Mouse (Mus musculus) heart, adult 2 months (tissue): Measurements from ENCODE around the gene Spink2. TPM values are rescaled to one million over a fixed set of nuclear protein-coding genes. Genes with fewer than 3 reads are reported as not detected.
A peak's percentile ranks its signal among the peaks of the same experiment; 100 is the strongest.

Experiments used
- DNase-seq, 2 experiments: peaks; one replicate each; pipeline ENCODE4 v3.0.0; 2021
- H3K27ac ChIP-seq: fragments of 200-600 bp; 2 replicates; pipeline ENCODE4 v1.8.1; 2022
- H3K27me3 ChIP-seq: fragments of 200-500 bp; 2 replicates; pipeline ENCODE4 v1.6.1; 2012; ENCODE audit warnings: mild to moderate bottlenecking, low read length, inconsistent platforms, mixed read lengths; ENCODE audit not compliant: control insufficient read depth, insufficient read depth
- H3K36me3 ChIP-seq: fragments of 200-500 bp; 2 replicates; pipeline ENCODE4 v1.6.1; 2012; ENCODE audit warnings: low read length, inconsistent platforms; ENCODE audit not compliant: control insufficient read depth, insufficient read depth
- H3K4me1 ChIP-seq: fragments of 200-500 bp; 2 replicates; pipeline ENCODE4 v1.6.1; 2011; ENCODE audit warnings: low read length; ENCODE audit not compliant: control insufficient read depth, insufficient read depth
- H3K4me3 ChIP-seq: fragments of 200-600 bp; 2 replicates; pipeline ENCODE4 v1.8.1; 2022
- H3K79me2 ChIP-seq: fragments of 200-500 bp; replicated peaks from 2 replicates; pipeline ENCODE4 v1.6.1; 2012; ENCODE audit warnings: mild to moderate bottlenecking, inconsistent platforms, low read length, moderate library complexity, mixed read lengths; ENCODE audit not compliant: control insufficient read depth, insufficient read depth
- H3K9ac ChIP-seq: fragments of 200-500 bp; 2 replicates; pipeline ENCODE4 v1.6.1; 2012; ENCODE audit warnings: low read depth, mild to moderate bottlenecking, control low read depth, inconsistent platforms, low read length, mixed read lengths
- CTCF ChIP-seq: fragments of 200-600 bp; IDR thresholded peaks from 2 replicates; pipeline ENCODE4 v1.8.1; 2022; ENCODE audit warnings: antibody characterized with exemption, mild to moderate bottlenecking, moderate library complexity
- EP300 ChIP-seq: fragments of 200-500 bp; IDR thresholded peaks from 2 replicates; pipeline ENCODE4 v1.6.1; 2011; ENCODE audit warnings: low read depth, low read length, control low read depth; ENCODE audit not compliant: insufficient read depth
- POLR2A ChIP-seq: fragments of 200-500 bp; IDR thresholded peaks from 2 replicates; pipeline ENCODE4 v1.6.1; 2011; ENCODE audit warnings: mild to moderate bottlenecking, low read depth, low read length, control low read depth; ENCODE audit not compliant: insufficient read depth
- WGBS: fragments of 180-500 bp; shearing (Covaris S2); methylation state at CpG from one replicate; pipeline ENCODE4 v1.1.7; 2018; 5-methylcytosine and 5-hydroxymethylcytosine counted together
- intact Hi-C: fragments of 180-260 bp; cut with DNase I; formaldehyde crosslinking; loops from one replicate; pipeline ENCODE4 v1.15.1; 2025
- polyA plus RNA-seq: library from polyadenylated mRNA; depleted of rRNA; stranded (reverse); fragments of >200 nt; gene quantifications from 2 replicates; pipeline ENCODE4 v1.2.3, GENCODE M21; 2012
- total RNA-seq, 2 experiments: library from RNA; stranded (reverse); gene quantifications; 2 replicates each; pipeline ENCODE4 v1.2.3; 2021

Gene Spink2
- total and polyA plus RNA-seq, 3 experiments: 2.2 TPM; not detected in 2

DNA sequence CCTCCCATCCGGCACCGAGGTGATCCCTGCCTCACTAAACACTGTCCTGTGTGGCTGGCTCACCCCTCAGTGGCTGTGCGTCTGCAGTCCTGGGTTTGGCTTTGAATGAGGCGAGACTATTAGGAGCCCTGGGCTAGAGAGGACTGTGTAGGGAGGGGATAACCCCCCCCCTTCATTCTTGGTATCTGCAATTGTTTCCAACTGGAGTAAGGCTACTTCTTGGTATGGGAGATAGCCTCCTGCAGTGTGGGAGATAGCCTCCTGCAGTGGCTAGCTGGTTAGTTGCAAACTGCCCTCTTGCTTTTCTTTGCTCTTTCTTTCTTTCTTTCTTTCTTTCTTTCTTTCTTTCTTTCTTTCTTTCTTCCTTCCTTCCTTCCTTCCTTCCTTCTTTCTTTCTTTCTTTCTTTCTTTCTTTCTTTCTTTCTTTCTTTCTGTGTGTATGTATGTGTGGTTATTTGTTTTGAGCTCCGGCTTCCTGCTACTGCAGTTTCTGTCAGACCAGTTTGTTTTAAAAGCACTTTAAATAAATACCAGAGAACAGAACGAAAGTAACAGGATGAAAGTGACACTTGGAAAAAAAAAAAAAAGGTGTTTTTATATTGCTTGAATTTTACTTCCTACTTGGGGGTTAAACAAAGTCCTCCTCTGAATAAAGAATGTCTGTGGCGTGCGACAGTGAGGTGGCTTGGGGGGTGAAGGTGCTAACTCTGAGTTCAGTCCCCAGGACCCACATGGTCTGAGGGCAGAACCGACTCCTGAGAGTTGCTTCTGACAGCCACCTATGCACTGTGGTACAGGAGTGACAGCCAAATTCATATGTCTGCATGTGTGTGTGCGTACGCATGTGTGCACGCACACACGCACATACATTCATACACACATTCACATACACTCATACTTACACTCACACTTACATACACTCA lies 45.3 kb downstream of the Spink2 start:
- H3K9ac ChIP-seq: no peak overlapping the region
- 75% methylated on average over 13 of the region's 13 CpGs for WGBS
- H3K36me3 ChIP-seq: no peaks in the 10 kb centered on the region
- no peak for DNase-seq
- H3K27ac ChIP-seq: no peak overlapping the region
- TF ChIP-seq EP300 (no peak), POLR2A (no peak), CTCF (no peak)
- H3K4me3 ChIP-seq: no peak overlapping the region
- no peaks in the 10 kb centered on the region for H3K4me1 ChIP-seq
- H3K79me2 ChIP-seq: no peaks in the 10 kb centered on the region
- intact Hi-C loops: no loop called here
- no peaks in the 10 kb centered on the region for H3K27me3 ChIP-seq

- H3K36me3 ChIP-seq: no peaks in the 10 kb centered on the region
- no peak overlapping the region for H3K4me3 ChIP-seq
- TF ChIP-seq EP300 (no peak), POLR2A (no peak), CTCF (no peak)
- H3K9ac ChIP-seq: no peak overlapping the region
- peaks cover 3% of the 10 kb centered on the region for H3K4me1 ChIP-seq
- H3K27me3 ChIP-seq: no peaks in the 10 kb centered on the region
- intact Hi-C loops: no loop called here
- no peaks in the 10 kb centered on the region for H3K79me2 ChIP-seq
- H3K27ac ChIP-seq: no peak overlapping the region
- no peak for DNase-seq
- WGBS: 90% methylated on average over 7 of the region's 7 CpGs
Observed at GRCm38 (mm10) chr5:77163597-77163996, 47.7 kb downstream of the Spink2 start.

DNA sequence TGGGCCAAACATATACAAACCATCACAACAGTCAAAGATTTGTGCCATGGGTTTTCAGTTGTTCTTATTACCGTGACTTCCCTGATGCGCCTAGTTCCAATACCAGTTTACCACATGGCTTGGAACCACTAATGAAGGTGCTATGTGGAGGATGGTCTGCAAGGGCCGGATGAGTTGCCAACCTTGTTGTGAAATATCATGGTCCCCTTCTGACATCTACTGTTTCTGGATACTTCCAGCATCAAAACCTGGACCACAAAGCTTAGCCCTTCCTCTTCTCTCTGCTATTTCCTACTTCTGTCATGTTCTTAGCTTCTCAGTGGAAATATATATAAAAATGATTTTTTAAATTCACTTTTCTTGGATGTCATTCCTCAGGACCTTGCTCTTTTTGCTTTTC lies 48.7 kb downstream of the Spink2 start:
- Histone ChIP-seq H3K79me2 (no peaks in the 10 kb centered on the region), H3K36me3 (no peaks in the 10 kb centered on the region), H3K27ac (no peak overlapping the region), H3K9ac (no peak overlapping the region), H3K27me3 (no peaks in the 10 kb centered on the region), H3K4me1 (peaks cover 4% of the 10 kb centered on the region), H3K4me3 (no peak overlapping the region)
- no peak for DNase-seq
- TF ChIP-seq EP300 (no peak), CTCF (peak; percentile 16; the same call in 1 of the 2 replicates), POLR2A (no peak)
- 90% methylated on average over 3 of the region's 3 CpGs for WGBS
- intact Hi-C loops: no loop called here

DNA sequence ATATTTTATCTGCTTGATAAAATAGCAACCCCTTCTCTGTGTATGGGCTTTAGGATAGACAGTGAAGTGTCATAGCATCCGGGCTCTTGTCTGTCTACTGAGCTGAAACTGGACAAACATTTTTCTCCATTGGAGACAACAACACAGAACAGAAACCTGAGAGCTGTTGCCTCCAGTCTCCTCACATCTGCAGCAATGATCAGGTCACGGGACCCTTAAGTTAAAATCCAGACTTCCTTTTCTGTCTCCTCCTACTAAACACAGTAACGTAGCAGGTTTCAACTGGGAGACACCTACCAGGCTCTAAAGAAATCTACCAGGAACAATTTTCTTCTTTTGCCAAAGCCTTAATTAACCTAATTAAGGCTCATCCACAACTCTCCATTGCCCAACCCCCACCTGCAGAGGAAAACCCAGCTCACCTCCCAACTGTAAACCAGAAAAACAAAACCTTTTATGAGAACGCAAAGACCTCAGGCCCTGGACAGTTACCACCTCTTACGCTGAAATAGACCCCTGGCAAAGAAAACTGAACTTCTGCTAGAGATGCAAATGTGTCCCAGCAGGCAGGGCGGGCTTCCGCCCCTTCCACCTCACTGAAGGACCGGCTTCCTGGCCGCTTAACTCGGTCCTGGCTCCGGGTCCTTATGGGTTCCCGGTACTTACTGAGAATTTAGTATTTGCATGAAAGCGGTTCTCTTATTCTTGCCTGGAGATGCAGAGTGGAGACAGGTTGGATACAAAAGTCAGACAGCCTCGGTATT lies 53.3 kb downstream of the Spink2 start:
- Histone ChIP-seq H3K79me2 (no peaks in the 10 kb centered on the region), H3K27me3 (no peaks in the 10 kb centered on the region), H3K9ac (no peak overlapping the region), H3K27ac (peak overlapping the region; percentile 77), H3K36me3 (no peaks in the 10 kb centered on the region), H3K4me3 (peak overlapping the region; percentile 2; the same call in 1 of the 2 replicates), H3K4me1 (peaks cover 7% of the 10 kb centered on the region)
- WGBS: 45% methylated on average over 14 of the region's 14 CpGs
- intact Hi-C loops: no loop called here
- TF ChIP-seq POLR2A (no peak), EP300 (0 out of 2 replicates have a peak, but pooled peaks have one; percentile 20)
- DNase-seq: peak in 1 of 2 experiments; percentile 43

- Histone ChIP-seq H3K79me2 (no peaks in the 10 kb centered on the region), H3K36me3 (no peaks in the 10 kb centered on the region), H3K9ac (no peak overlapping the region), H3K4me3 (no peak overlapping the region), H3K4me1 (peaks cover 7% of the 10 kb centered on the region), H3K27me3 (no peaks in the 10 kb centered on the region), H3K27ac (peak overlapping the region; percentile 44)
- DNase-seq: no peak
- TF ChIP-seq EP300 (no peak), CTCF (no peak), POLR2A (no peak)
- intact Hi-C loops: no loop called here
- WGBS: 66% methylated on average over 5 of the region's 5 CpGs
Observed at GRCm38 (mm10) chr5:77156938-77157337, 54.3 kb downstream of the Spink2 start.
